Mouse (Mus musculus): ENCODE results near the gene Nacc1.
A peak's percentile ranks its signal among the peaks of the same experiment; 100 is the strongest.

The Nacc1 gene

DNA sequence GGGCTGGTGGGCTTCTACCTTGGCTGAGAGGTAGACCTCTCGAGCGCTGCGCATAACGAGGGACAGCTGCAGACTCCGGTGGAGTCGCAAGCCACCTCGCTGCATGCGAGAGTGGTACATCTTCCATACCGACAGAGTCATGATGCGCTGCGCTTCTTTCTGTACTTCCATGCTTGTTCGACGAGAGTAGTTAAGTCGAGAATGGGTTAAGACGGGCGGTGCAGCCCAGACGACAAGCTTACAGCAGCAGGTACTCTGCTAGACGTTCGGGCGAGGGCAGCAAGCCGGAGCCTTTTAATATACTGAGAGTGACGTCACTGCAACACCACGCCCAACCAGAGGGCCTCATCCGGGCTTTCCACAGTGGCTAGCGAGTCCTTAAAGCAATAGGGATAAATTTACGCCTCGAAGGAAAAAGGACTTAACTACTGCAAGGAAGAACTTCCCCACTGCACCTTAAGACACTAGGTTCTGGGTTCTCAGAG lies 25.0 kb downstream of the Nacc1 start, which contains the start of gene Ier2:
Ier2 (minus strand) TSS at position 272 of the 485 bp plus-strand sequence.
- peak; percentile 96 for DNase-seq (ENCODE audit: low spot score)

DNA sequence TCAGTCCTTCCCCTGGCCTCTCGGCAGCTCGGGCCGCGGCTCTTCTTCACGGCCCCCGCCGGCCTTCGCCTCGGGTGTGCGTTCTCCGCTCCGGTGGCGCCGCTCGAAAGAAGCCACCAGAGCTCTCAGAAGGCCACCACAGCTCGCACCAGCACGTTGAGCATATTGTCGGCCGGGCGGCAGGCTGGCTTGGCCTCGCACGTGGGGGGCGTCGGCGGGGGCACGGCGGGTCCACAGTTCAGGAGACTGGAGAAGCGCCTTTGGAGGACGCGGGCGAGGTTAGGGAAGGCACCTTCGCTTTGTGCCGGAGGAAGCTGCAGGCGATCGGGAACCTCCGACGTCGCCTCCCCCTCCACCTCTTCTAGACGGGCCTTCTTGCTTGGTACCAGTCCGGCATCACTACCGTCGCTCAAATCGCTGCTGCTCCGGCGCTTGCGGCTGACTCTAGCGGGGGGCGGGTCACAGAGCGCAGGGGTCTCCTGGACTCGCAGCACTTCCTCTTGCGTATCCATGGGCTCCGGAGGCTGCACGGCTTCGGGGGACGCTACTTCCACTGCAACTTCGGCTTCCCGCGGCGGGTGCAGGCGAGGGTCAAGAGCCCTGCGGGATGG lies 25.6 kb downstream of the Nacc1 start:
- peak; percentile 45 for DNase-seq (ENCODE audit: low spot score)

DNA sequence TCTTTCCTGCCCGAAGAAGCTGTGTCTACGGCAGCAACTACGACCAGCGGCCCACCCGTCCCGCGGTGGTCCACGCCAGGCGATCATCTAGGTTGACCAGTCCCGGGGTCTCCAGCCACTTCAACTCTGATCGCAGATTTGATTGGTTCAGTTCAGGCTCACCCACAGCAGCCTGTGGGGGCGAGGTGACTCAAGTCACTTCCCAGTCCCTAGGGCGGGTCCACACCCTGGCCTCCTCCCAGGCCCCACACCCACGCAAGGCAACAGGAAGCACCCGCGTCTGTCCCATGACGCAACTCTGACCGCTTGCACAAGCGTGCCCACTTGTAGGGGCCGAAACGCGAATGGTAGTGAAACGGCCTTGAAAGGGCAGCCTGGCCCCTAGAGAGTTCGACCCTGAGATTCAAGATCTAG lies 26.2 kb downstream of the Nacc1 start:
- peak; percentile 95 for DNase-seq (ENCODE audit: low spot score)

DNA sequence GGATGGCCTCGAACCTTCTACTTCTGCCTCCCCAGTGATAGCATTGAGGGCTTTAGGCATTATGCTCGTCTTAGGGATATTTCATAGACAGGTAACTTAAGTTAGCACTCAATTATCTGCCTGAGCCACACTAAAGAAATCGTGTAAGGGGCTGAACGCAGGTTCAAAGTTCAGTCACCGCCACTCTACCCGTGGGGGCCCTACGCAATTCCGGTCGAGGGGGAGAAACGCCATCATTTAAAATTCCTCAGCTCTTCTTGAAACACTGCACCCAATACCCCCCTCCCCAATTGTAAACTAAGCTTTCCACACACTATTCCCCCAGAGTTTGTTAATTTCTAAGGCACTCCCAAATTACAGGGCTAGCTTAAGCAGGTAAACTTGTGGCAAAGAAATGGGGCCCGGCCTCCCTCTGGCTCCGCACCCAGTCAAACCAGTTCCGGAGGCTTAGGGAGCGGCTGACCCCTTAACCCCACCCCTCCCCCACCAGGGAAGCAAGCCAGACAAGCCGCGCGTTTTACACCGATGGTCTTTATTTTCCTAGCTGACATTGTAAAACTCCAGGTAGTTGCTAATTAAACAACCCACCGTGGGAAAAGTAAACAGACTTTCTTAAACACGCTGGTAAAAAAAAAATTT lies 26.7 kb downstream of the Nacc1 start:
- DNase-seq (ENCODE audit: low spot score), result peak; percentile 88

DNA sequence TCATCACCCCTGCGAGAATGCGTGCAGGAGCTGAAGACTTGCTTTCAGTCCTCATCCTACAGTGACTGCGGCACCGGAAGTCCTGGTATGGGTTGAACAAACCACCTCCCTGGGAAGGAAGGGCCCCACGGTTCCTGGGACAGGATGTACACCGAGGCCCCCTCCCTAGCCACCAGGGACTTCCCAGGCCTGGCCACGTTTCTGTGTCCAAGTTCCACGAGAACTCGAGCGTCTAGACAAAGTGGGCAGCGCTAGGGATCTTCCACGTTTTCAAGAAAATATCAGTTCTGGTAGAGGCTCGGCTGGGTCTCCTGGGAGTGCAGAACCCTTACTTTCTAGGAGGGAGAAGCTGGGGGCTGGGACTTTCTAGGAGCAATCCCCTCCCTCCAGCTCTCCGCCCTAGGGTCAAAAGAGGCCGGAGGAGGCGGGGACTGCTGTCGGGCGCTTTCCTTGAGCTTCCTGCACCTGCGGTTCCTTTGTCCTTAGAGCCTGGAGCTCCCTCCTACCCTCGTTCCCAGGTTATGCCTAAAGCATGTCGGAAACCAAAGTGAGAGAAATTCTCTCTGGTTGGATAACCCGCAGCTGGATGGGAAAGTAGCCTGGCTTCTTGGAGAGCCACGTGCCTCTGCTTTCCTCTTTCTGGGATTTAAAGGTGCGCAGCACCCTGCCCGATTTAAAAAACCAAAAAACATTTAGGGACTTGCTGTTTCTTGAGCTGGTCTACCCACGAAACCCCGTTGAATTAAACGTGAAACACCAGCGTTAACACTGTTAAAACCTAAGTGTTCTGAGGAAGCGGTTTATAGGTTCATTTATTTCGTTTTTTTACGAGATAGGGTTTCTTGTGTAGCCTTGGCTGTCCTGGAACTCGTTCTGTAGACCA lies 27.5 kb downstream of the Nacc1 start:
- peak; percentile 75 for DNase-seq (ENCODE audit: low spot score)

DNA sequence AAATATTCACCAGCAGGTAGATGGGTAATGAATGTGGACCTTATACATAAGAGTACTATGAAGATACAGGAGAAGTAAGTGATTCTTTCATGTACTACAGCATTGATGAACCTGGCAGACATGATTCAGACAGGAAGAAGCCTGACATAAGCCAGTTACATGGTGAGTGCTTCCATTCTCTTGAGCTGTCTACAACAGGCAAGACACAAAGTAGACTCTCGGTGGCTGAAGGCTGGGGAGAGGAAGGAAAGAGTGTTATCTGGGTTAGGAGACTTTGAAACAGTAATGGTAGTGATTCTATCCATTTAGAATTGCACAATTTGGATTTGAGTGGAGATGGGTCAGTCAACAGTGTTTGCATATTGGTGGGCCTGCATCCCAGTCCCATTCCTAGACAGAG lies 28.7 kb downstream of the Nacc1 start:
- DNase-seq (ENCODE audit: low spot score), result no peak

DNA sequence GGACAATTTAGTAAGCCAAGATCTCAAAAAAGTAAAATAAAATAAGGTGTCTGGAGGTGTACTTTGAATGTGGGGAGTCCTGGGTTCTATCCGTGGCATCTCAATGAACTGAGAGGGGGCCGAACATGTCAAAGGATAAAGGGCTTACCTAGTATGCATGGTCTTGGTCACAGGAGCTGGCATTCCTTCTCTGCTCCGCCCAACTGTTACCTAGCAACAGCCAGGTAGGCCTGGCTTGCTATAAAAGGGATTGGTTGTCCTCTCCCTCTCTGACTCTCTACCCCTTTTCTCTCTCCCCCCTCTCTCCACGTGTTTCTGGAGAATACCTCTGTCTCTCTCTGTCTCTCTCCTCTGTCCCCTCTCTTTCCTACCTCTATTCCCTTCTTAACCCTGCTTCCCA lies 30.0 kb downstream of the Nacc1 start:
- DNase-seq (ENCODE audit: low spot score), result peak; percentile 34

DNA sequence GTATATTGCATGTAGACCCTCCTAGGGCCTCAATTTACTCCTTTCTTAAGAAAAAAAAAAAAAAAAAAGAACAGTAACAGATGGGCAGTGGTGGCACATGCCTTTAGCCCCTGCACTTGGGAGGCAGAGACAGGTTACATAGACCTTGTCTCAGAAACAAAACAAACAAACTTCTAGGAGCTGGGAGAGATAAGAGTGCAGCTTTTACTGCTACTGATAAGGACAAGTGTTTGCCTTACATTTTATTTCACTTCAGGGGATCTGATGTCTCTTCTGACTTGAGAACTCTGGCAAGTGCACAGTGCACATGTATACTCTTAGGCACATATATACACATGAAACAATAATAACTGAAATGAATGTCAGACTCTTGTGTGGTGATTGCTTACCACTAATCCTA lies 30.5 kb downstream of the Nacc1 start:
- DNase-seq (ENCODE audit: low spot score), result no peak

DNA sequence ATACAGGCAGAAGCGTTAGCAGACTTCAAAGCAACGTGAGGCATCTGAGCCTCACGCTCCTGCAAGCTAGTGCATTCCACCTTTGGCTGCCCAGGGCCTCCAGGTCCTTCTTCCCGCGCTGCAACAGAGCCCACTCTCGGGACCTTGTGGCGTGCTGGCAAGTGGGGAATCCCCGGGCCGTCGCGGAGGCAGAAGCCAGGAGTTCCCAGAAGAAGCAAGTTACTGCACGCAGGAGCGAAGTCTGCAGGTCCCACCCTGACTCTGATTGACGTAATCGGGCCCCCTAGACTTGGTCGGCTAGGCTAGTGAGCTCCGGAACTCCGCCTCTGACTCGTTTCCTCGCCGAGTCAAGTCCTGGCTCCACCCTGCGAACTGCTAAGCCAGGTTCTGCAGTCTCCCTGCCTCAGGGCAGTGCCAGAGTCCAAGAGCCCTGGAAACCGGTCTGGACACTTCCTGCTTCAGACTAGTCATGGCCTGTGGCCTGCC lies 31.0 kb downstream of the Nacc1 start:
- DNase-seq (ENCODE audit: low spot score), result peak; percentile 91

DNA sequence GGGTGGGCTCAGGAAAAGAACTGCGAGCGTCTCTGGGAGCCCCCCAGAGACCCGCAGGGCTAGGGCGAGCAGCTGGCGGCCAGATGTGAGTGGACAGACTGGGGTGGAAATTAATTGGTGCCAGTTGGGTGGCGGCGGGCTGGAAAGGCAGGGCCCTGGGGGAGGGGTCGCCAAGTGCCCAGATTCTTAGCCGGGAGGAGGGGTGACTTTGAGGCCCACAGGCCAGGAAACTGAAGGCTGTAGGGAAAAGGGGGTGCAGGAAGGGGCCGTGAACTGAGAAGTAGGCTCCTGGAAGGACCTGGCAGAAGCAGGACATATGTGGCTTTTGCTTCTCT lies 31.5 kb downstream of the Nacc1 start:
- DNase-seq (ENCODE audit: low spot score), result no peak

DNA sequence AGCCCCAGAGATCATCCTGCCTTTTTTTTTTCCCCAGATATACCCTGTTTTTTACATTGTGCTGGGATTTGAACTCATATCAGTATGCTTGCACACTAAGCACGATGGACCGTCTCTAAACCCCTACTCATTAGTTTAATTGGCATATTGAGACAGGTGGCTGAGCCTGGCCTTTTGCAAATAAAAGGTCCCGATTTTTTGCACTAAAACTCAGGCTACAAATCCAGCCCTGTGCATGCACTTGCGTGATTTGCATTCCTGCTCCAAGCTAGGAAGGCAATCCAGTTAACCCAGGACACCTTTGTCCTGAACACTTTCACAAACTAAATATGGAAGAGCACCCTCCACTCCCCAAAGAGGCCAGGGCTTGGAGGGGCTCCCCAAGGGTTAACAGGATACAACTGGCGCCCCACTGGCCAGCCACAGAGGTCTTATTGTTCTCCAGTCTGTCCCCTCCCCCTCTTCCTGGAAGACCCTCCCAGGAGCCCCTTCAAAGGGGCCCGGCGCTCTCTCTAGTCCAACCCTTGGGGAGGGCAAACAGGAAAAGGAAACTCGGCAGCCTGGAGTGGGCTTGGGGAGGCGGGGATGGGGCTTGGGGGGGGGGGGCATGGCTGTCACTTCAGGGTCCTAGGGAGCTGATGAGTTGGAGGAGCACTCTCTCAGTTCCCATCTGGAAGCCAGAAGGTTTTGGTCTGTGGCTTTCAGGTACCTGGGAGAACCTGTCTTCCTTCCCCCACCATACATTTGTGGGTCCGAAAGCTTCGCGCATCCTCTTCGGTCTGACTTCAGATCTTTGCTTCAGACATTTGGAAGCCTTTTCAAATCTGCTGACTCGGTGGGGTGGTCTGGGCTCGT lies 32.1 kb downstream of the Nacc1 start:
- DNase-seq (ENCODE audit: low spot score), result no peak

DNA sequence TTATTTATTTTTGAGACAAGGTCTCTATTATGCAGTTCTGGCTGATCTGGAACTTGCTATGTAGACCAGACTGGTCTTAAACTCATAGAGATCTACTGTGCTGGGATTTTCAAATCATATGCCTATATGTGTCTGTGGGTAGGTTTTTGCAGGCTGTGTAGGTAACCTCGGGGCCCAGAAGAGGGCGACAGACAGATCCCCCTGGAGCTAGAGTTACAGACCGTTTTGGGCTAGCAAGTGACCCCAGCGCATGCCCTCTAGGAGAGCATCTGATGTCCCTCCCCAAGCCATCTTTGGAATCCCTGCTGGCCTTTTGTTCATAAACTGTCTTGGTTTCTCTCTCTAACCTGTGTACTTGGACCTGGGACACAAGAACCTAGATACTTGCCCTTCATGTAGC lies 33.1 kb downstream of the Nacc1 start:
- DNase-seq (ENCODE audit: low spot score), result no peak

DNA sequence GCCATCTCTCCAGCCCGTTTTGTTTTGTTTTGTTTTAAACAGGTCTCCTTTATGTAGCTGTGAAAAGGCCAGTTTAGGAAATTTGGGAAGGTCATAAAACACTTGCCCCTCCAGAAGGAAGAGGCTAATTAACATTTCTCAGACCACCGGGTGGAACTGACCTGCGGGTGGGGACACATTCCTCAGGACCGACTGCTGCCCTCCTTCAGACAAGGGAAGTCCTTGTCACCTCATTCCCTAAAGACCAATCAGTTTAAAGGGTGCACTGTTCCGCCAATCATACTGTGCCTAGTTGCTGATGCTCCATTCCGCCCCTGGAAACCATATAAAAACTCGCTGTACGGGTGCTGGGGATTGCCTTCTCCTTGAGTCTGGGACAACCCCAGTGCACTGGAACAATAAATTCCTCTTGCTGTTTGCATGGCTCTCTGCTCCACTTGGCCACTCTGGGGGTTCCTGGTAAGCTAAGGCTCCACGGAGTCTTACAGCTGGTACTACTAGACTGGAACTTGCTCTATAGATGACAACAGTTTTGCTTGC lies 34.5 kb downstream of the Nacc1 start:
- DNase-seq (ENCODE audit: low spot score), result no peak

DNA sequence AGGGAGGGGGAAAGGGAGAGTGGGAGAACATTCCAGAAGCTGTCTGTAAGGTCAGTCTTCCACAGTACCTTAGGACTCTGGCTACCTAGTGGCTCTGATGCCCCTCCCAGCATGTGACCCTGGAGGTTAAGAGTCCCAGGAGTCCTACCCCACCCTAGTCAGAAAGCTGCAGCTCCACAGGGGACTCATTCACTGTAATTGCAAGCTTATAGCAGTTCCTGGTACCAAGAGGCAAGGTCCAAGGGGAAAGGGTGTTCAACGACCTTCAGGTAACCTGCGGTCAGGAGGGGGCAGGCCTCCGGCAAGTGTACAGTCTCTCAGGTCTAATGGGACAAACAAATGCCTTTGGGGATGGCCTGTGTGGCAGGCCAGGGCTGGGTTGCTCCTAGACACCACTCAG lies 37.4 kb downstream of the Nacc1 start:
- DNase-seq (ENCODE audit: low spot score), result no peak

DNA sequence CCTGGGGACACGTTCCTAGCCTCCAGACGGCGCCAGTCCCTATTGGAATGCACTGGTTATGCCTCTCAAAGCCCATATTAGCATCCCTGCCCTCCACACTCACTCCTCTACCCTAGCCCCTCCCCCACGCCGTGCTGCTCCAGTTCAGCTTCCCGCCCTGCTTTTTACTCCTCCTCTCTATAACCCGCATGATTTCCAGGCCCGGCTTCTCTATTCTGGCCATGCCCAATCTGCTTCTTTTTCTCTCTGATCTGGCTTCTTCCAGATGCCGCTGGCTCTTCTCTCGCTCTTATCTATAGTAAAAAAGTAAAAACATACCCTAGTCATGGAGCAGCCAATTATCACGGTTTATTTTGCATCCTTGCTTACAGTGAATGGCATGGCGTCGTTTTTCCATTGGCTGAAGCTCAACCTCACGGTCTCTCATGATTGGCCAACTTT lies 40.2 kb downstream of the Nacc1 start:
- no peak for DNase-seq (ENCODE audit: low spot score)

DNA sequence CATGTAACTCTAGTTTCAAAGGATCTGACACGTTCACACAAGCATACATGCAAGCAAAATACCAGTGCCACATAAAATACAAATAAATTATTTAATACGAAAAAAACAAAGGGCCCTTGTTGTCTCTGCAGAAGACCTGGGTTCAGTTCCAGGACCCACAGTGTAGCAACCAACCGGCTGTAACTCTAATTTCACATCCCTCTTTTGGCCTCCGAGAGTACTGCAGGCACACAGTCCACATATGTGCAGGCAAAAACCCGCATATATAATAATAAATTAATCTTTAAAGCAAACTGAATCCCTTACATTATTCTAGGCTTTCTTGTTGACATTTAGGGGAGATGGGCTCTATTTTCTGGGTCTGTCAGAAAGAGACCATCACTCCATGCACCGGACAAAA lies 40.9 kb downstream of the Nacc1 start:
- no peak for DNase-seq (ENCODE audit: low spot score)

DNA sequence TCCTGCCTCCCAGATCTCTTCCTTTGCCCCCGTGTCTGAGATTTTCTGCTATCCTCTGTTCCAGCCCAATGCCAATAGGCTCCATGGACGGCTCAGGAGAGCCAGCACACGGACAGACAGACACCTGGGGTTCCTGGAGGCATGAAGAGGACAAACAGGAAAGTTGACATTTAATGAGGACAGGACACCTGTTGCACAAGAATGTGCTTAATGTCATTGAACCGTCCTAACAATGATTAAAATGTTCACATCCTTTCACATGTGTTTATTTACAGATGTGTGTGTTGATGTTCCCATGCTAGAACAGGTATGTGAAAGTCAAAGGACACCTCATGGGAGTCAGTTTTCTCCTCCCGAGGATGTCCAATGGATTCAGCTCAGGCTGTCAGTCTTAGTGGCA lies 44.6 kb downstream of the Nacc1 start:
- no peak for DNase-seq (ENCODE audit: low spot score)

DNA sequence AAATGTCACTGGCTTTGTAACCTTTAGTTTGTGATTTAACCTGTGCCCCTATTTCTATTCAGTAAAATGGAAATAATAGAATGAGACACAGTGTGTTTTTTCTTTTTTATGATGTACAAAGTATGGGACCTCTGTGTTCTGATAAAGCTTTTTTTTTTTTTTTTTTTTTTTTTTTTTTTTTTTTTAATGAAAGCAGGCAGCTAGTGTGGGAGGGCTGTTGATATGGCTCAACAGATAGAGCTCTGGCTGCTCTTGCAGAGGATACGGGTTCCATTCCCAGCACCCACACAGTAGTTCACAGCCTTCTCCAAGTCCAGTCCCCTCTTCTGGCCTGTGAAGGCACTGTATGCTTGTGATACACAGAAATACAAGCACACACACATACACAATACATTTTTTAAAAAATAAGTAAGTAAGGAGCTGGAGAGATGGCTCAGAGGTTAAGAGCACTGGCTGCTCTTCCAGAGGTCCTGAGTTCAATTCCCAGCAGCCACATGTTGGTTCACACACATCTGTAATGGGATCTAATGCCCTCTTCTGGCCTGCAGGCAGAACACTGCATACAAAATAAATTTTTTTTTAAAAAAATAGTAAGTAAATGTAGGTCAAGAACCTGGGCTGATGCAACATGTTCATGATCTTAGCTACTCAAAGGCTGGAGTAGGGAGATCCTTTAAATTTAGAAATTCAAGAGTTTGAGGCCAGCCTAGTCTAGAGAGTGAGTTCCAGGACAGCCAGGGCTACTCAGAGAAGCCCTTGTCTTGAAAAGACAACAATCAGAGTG lies 45.9 kb downstream of the Nacc1 start:
- no peak for DNase-seq (ENCODE audit: low spot score)

DNA sequence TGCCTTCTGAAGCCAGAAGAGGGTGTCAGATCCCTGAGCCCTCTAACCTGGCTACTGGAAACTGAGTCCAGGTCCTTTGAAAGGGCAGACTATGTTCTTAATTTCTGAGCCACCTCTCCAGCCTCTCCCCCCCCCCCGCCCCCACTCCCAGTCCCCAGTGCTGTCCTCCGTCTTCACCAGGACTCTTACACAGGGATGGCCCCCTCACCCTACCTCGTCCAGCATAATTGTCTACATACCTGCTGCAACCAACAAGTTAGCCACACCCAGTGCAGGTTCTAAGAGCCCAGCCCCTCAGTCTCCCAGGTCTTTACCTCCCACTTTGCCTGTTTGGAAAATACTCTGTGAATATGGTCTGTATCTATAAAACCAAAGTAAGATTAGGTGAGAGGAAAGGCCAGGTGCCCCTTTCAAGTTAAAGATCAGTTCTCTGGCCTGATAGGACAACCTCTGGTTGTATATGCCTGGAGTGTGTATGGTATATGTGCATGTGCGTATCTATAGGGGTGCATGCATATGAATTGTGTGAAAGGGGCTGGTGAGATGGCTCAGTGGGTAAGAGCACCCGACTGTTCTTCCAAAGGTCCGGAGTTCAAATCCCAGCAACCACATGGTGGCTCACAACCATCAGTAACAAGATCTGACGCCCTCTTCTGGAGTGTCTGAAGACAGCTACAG lies 46.9 kb downstream of the Nacc1 start:
- DNase-seq (ENCODE audit: low spot score), result no peak

DNA sequence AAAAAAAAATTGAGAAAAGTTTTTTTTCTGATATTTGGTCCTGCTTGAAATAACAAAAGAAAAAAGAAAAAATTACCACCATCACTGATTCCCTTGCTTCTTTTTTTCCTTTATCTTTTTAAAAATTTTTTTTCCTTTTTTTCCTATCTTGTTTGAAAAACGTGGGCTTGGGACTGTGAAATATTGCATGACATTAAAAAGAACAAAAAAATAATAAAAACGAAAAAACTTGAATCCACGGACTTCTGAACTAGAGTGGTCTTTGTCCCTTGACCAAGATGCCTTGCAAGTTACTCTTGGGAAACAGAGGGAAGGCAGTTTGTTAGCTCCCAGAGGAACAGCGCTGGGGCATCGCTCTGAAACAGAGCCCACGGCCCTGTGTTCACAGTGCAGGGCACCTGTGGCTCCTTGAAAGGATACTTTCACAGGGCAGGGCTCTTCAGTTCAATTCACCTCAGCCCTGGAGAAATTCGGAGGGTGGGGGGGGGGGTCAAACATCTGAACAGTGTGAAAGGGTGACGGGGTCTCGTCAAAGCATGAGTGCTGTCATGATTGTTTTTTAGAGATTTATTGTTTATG lies 47.6 kb downstream of the Nacc1 start:
- DNase-seq (ENCODE audit: low spot score), result no peak
